Mouse (Mus musculus): ENCODE measurements at regions not wholly inside any gene's neighbourhood (a gene's known extent, or its start where the extent isn't known, plus 50 kb on each side); places are given as distances from the start of the nearest gene placed in this dataset.
"Not testable (repeated sequence)": the region's sequence is repeated elsewhere in the genome, so short reads cannot be mapped to it uniquely, and the experiment has no call there.

GRCm38 (mm10) chr5:75405496-75405895, 169.2 kb upstream of the Kit start:
- DNase-seq (ENCODE audit: low spot score in 2 of 2) = no peak

- no peak for DNase-seq (ENCODE audit: low spot score in 2 of 2)
These were observed 167.0 kb upstream of the Kit start for GRCm38 (mm10) chr5:75407686-75408085.

- DNase-seq (ENCODE audit: low spot score in 2 of 2) = peak in 1 of 2 experiments; percentile 23
These were observed 164.2 kb upstream of the Kit start for GRCm38 (mm10) chr5:75410240-75411186.

- DNase-seq (ENCODE audit: low spot score in 2 of 2) = not testable (repeated sequence)
These were observed 155.4 kb upstream of the Kit start for GRCm38 (mm10) chr5:75419282-75419681.

GRCm38 (mm10) chr5:75432885-75433284, 141.8 kb upstream of the Kit start:
- DNase-seq (ENCODE audit: low spot score in 2 of 2) = no peak

GRCm38 (mm10) chr5:75437924-75438323, 136.8 kb upstream of the Kit start:
- DNase-seq (ENCODE audit: low spot score in 2 of 2) = no peak

- DNase-seq (ENCODE audit: low spot score in 2 of 2) = no peak
These were observed 130.6 kb upstream of the Kit start for GRCm38 (mm10) chr5:75444024-75444604.

- no peak for DNase-seq (ENCODE audit: low spot score in 2 of 2)
These were observed 128.3 kb upstream of the Kit start for GRCm38 (mm10) chr5:75446386-75446785.

GRCm38 (mm10) chr5:75449913-75450525, 124.7 kb upstream of the Kit start:
- DNase-seq (ENCODE audit: low spot score in 2 of 2) = no peak

- DNase-seq (ENCODE audit: low spot score in 2 of 2) = no peak
These were observed 124.2 kb upstream of the Kit start for GRCm38 (mm10) chr5:75450564-75450963.

- no peak for DNase-seq (ENCODE audit: low spot score in 2 of 2)
These were observed 123.6 kb upstream of the Kit start for GRCm38 (mm10) chr5:75451081-75451480.

GRCm38 (mm10) chr5:75451693-75452092, 123.0 kb upstream of the Kit start:
- DNase-seq (ENCODE audit: low spot score in 2 of 2) = no peak

GRCm38 (mm10) chr5:75453757-75454390, 120.8 kb upstream of the Kit start:
- peak in 1 of 2 experiments; percentile 17 for DNase-seq (ENCODE audit: low spot score in 2 of 2)

GRCm38 (mm10) chr5:75454961-75455541, 119.7 kb upstream of the Kit start:
- DNase-seq (ENCODE audit: low spot score in 2 of 2) = no peak

GRCm38 (mm10) chr5:75457403-75457802, 117.3 kb upstream of the Kit start:
- no peak for DNase-seq (ENCODE audit: low spot score in 2 of 2)

- DNase-seq (ENCODE audit: low spot score in 2 of 2) = no peak
These were observed 116.4 kb upstream of the Kit start for GRCm38 (mm10) chr5:75458317-75458716.

- no peak for DNase-seq (ENCODE audit: low spot score in 2 of 2)
These were observed 114.9 kb upstream of the Kit start for GRCm38 (mm10) chr5:75459758-75460354.

- no peak for DNase-seq (ENCODE audit: low spot score in 2 of 2)
These were observed 114.2 kb upstream of the Kit start for GRCm38 (mm10) chr5:75460414-75461025.

GRCm38 (mm10) chr5:75461368-75461767, 113.3 kb upstream of the Kit start:
- no peak for DNase-seq (ENCODE audit: low spot score in 2 of 2)

- DNase-seq (ENCODE audit: low spot score in 2 of 2) = no peak
These were observed 111.1 kb upstream of the Kit start for GRCm38 (mm10) chr5:75463591-75463990.

- no peak for DNase-seq (ENCODE audit: low spot score in 2 of 2)
These were observed 109.0 kb upstream of the Kit start for GRCm38 (mm10) chr5:75465701-75466100.

Measured in right cerebral cortex, adult 2 months (tissue).